Mouse (Mus musculus) limb, embryonic 14.5 days (tissue): Measurements from ENCODE around the gene Nabp1. TPM values are rescaled to one million over a fixed set of nuclear protein-coding genes. Genes with fewer than 3 reads are reported as not detected.
A peak's percentile ranks its signal among the peaks of the same experiment; 100 is the strongest.

Experiments used
- ATAC-seq: fragments of 200-750 bp; cut with Nextera tagmentation; 2 replicates; pipeline ENCODE4 v1.8.0; 2017; ENCODE audit warnings: low read depth, moderate number of reproducible peaks, moderate TSS enrichment; ENCODE audit not compliant: low FRiP score
- DNase-seq: peaks from one replicate; pipeline ENCODE4 v3.0.0-alpha.2; 2015; ENCODE audit warnings: low spot score
- H3K27ac ChIP-seq: fragments of 300-500 bp; sonication (generic); replicated peaks from 2 replicates; pipeline ENCODE4 v1.5.1; 2014; ENCODE audit warnings: low read depth, mild to moderate bottlenecking, low read length, moderate library complexity, mixed read lengths
- H3K27me3 ChIP-seq: fragments of 300-500 bp; sonication (generic); 2 replicates; pipeline ENCODE4 v1.6.1; 2014; ENCODE audit warnings: low read length, mixed read lengths; ENCODE audit not compliant: control insufficient read depth, insufficient read depth
- H3K36me3 ChIP-seq: fragments of 300-500 bp; sonication (generic); 2 replicates; pipeline ENCODE4 v1.6.1; 2014; ENCODE audit warnings: mild to moderate bottlenecking, low read length, moderate library complexity, mixed read lengths; ENCODE audit not compliant: control insufficient read depth, insufficient read depth
- H3K4me1 ChIP-seq: fragments of 300-500 bp; sonication (generic); 2 replicates; pipeline ENCODE4 v1.6.1; 2014; ENCODE audit warnings: antibody characterized with exemption, low read length, mixed read lengths; ENCODE audit not compliant: control insufficient read depth, insufficient read depth
- H3K4me2 ChIP-seq: fragments of 300-500 bp; sonication (generic); replicated peaks from 2 replicates; pipeline ENCODE4 v1.6.1; 2014; ENCODE audit warnings: low read depth, mild to moderate bottlenecking, low read length, moderate library complexity; ENCODE audit not compliant: severe bottlenecking
- H3K4me3 ChIP-seq: fragments of 300-500 bp; sonication (generic); replicated peaks from 2 replicates; pipeline ENCODE4 v1.5.1; 2014; ENCODE audit warnings: low read length
- H3K9ac ChIP-seq: fragments of 300-500 bp; sonication (generic); 2 replicates; pipeline ENCODE4 v1.6.1; 2014; ENCODE audit warnings: mild to moderate bottlenecking, low read depth, low read length, moderate library complexity; ENCODE audit not compliant: severe bottlenecking
- H3K9me3 ChIP-seq: fragments of 300-500 bp; sonication (generic); 2 replicates; pipeline ENCODE4 v1.6.1; 2016; ENCODE audit warnings: low read length; ENCODE audit not compliant: control insufficient read depth
- POLR2A ChIP-seq: fragments of 200-500 bp; IDR thresholded peaks from 2 replicates; pipeline ENCODE4 v1.8.0; 2012; ENCODE audit warnings: inconsistent platforms, mild to moderate bottlenecking, moderate library complexity, borderline replicate concordance; ENCODE audit not compliant: insufficient read depth, insufficient read length; ENCODE audit errors: extremely low read depth
- WGBS: fragments of 180-500 bp; shearing (Covaris S2); extraction: QIAGEN DNeasy Blood & Tissue Kit; methylation state at CpG from one replicate; pipeline ENCODE4 v1.1.7; 2014; 5-methylcytosine and 5-hydroxymethylcytosine counted together
- polyA plus RNA-seq, 2 experiments: library from polyadenylated mRNA; depleted of rRNA in 1 of 2; stranded (reverse) in 1 of 2; unstranded in 1 of 2; fragments of >200 nt; fragmentation: Nextera tagmentation in 1 of 2; extraction: Ambion mirVana in 1 of 2; gene quantifications; 2 replicates each; pipeline versions ENCODE4 v1.2.1 to v1.2.3; 2012 to 2014

Nabp1 gene
- polyA plus RNA-seq, 2 experiments = 7.0 to 8.6 TPM

GRCm38 (mm10) chr1:51493592-51494307 lies 15.5 kb upstream of the Nabp1 start:
- 82% methylated on average over 7 of the region's 7 CpGs for WGBS
- no peak overlapping the region for H3K9ac ChIP-seq
- TF ChIP-seq POLR2A = no peak
- no peak overlapping the region for H3K4me2 ChIP-seq
- H3K27ac ChIP-seq = no peak overlapping the region
- no peaks in the 10 kb centered on the region for H3K36me3 ChIP-seq
- H3K4me3 ChIP-seq = no peak overlapping the region
- no peaks in the 10 kb centered on the region for H3K4me1 ChIP-seq
- H3K9me3 ChIP-seq = no peaks in the 10 kb centered on the region
- DNase-seq (no peak), ATAC-seq (no peak)
- no peaks in the 10 kb centered on the region for H3K27me3 ChIP-seq

DNA sequence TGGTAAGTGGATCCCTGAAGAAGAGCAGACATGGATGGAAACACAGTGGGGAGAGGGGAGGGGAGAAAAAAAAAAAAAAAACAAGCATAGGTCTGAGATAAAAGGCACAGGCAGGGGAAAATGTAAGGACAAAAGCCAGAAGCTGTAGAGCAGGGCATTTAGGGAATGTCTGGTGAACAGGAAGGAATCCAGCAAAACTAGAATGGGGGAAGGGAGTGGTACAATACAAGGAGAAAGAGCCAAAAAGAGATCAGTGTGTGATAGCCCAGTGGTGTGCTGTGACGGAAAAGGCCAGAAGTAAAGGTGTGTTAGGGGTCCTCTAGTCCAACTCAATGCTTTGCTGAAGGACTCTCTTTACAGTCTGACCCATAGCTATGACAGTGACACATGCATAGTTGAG lies 8.1 kb upstream of the Nabp1 start:
- H3K4me1 ChIP-seq = no peaks in the 10 kb centered on the region
- WGBS = 82% methylated on average over 1 of the region's 1 CpGs
- DNase-seq (no peak), ATAC-seq (no peak)
- H3K9ac ChIP-seq = no peak overlapping the region
- no peaks in the 10 kb centered on the region for H3K9me3 ChIP-seq
- no peak overlapping the region for H3K4me2 ChIP-seq
- H3K4me3 ChIP-seq = no peak overlapping the region
- no peaks in the 10 kb centered on the region for H3K27me3 ChIP-seq
- H3K27ac ChIP-seq = no peak overlapping the region
- TF ChIP-seq POLR2A = no peak
- no peaks in the 10 kb centered on the region for H3K36me3 ChIP-seq

GRCm38 (mm10) chr1:51480386-51480785 lies 2.2 kb upstream of the Nabp1 start:
- no peak for TF ChIP-seq POLR2A
- Histone ChIP-seq H3K36me3 (no peaks in the 10 kb centered on the region), H3K4me2 (no peak overlapping the region), H3K27ac (no peak overlapping the region), H3K4me1 (no peaks in the 10 kb centered on the region), H3K9me3 (no peaks in the 10 kb centered on the region), H3K4me3 (no peak overlapping the region), H3K9ac (no peak overlapping the region), H3K27me3 (no peaks in the 10 kb centered on the region)
- no peak for ATAC-seq
- DNase-seq = no peak

GRCm38 (mm10) chr1:51479691-51480090 lies 1.5 kb upstream of the Nabp1 start:
- WGBS = 88% methylated on average over 1 of the region's 1 CpGs
- Histone ChIP-seq H3K4me1 (no peaks in the 10 kb centered on the region), H3K4me3 (no peak overlapping the region), H3K4me2 (no peak overlapping the region), H3K9me3 (no peaks in the 10 kb centered on the region), H3K27me3 (no peaks in the 10 kb centered on the region), H3K9ac (no peak overlapping the region), H3K36me3 (no peaks in the 10 kb centered on the region), H3K27ac (no peak overlapping the region)
- no peak for TF ChIP-seq POLR2A
- ATAC-seq = no peak
- DNase-seq = no peak

- ATAC-seq (no peak), DNase-seq (no peak)
- Histone ChIP-seq H3K4me2 (peak overlapping the region; percentile 98), H3K27ac (no peak overlapping the region), H3K36me3 (no peaks in the 10 kb centered on the region), H3K4me3 (peak overlapping the region; percentile 71), H3K9ac (0 out of 2 replicates have a peak overlapping the region, but pooled peaks have one; percentile 54), H3K27me3 (no peaks in the 10 kb centered on the region), H3K4me1 (no peaks in the 10 kb centered on the region), H3K9me3 (no peaks in the 10 kb centered on the region)
- 33% methylated on average over 1 of the region's 1 CpGs for WGBS
- no peak for TF ChIP-seq POLR2A
Measured at GRCm38 (mm10) chr1:51479027-51479329, 753 bp upstream of the Nabp1 start.
